Mouse (Mus musculus): ENCODE measurements around the gene Tbc1d4.

DNA sequence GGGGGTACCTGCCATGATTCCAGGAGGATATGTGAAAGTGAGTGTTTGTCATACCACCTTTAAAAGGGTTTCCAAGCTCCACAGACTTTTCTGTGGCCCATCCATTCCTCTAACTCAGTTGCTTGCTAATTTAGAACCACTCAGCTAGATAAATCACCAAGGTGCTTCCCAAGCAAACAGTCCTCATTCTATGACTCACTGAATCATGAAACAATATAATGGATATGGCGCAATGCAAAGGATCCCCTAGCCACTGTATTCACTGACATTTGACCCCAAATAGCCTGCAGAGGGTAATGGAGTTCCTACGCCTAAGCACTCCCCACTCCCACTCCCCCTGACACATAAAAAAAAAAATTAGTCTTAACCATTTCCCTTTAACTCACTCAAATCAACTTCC lies 191.3 kb downstream of the Tbc1d4 start:
- TF ChIP-seq GABPA (IDR thresholded peaks at IDR 0.05; ENCODE audit: insufficient replicate concordance, low read depth, low read length) (no peak), TBP (conservative IDR thresholded peaks at IDR 0.05; ENCODE audit: low read depth, low read length) (no peak)

Measured in CH12.LX (cell line).